Mouse (Mus musculus): ENCODE measurements around the gene Ptp4a2.
A peak's percentile ranks its signal among the peaks of the same experiment; 100 is the strongest.
"Not testable (repeated sequence)": the region's sequence is repeated elsewhere in the genome, so short reads cannot be mapped to it uniquely, and the experiment has no call there.

Gene Ptp4a2

GRCm38 (mm10) chr4:129851861-129852260, 40.8 kb downstream of the Ptp4a2 start:
- no peak for DNase-seq (ENCODE audit: inconsistent ontology term)

GRCm38 (mm10) chr4:129853053-129853452, 42.0 kb downstream of the Ptp4a2 start:
- DNase-seq (ENCODE audit: inconsistent ontology term), result no peak

- no peak for DNase-seq (ENCODE audit: inconsistent ontology term)
Observed at GRCm38 (mm10) chr4:129853996-129854395, 43.0 kb downstream of the Ptp4a2 start.

GRCm38 (mm10) chr4:129854615-129855014, 43.6 kb downstream of the Ptp4a2 start:
- no peak for DNase-seq (ENCODE audit: inconsistent ontology term)

- peak; percentile 56 for DNase-seq (ENCODE audit: inconsistent ontology term)
Observed at GRCm38 (mm10) chr4:129855051-129855970, 44.3 kb downstream of the Ptp4a2 start.

GRCm38 (mm10) chr4:129860456-129860855, 49.4 kb downstream of the Ptp4a2 start:
- DNase-seq (ENCODE audit: inconsistent ontology term), result no peak

GRCm38 (mm10) chr4:129861400-129861799, 50.4 kb downstream of the Ptp4a2 start:
- DNase-seq (ENCODE audit: inconsistent ontology term), result no peak

GRCm38 (mm10) chr4:129862357-129862756, 51.3 kb downstream of the Ptp4a2 start:
- no peak for DNase-seq (ENCODE audit: inconsistent ontology term)

GRCm38 (mm10) chr4:129866171-129866570, 55.2 kb downstream of the Ptp4a2 start:
- DNase-seq (ENCODE audit: inconsistent ontology term), result not testable (repeated sequence)

GRCm38 (mm10) chr4:129868211-129868610, 57.2 kb downstream of the Ptp4a2 start:
- no peak for DNase-seq (ENCODE audit: inconsistent ontology term)

GRCm38 (mm10) chr4:129870483-129870882, 59.5 kb downstream of the Ptp4a2 start:
- no peak for DNase-seq (ENCODE audit: inconsistent ontology term)

- no peak for DNase-seq (ENCODE audit: inconsistent ontology term)
Observed at GRCm38 (mm10) chr4:129872376-129872922, 61.4 kb downstream of the Ptp4a2 start.

GRCm38 (mm10) chr4:129874805-129875204, 63.8 kb downstream of the Ptp4a2 start:
- no peak for DNase-seq (ENCODE audit: inconsistent ontology term)

GRCm38 (mm10) chr4:129875406-129875805, 64.4 kb downstream of the Ptp4a2 start:
- DNase-seq (ENCODE audit: inconsistent ontology term), result no peak

GRCm38 (mm10) chr4:129876831-129877764, 66.1 kb downstream of the Ptp4a2 start:
- DNase-seq (ENCODE audit: inconsistent ontology term), result peak; percentile 39

GRCm38 (mm10) chr4:129877967-129878655, 67.1 kb downstream of the Ptp4a2 start:
- no peak for DNase-seq (ENCODE audit: inconsistent ontology term)

GRCm38 (mm10) chr4:129878656-129879145, 67.7 kb downstream of the Ptp4a2 start:
- no peak for DNase-seq (ENCODE audit: inconsistent ontology term)

- no peak for DNase-seq (ENCODE audit: inconsistent ontology term)
Observed at GRCm38 (mm10) chr4:129879206-129879780, 68.3 kb downstream of the Ptp4a2 start.

GRCm38 (mm10) chr4:129880615-129881014, 69.6 kb downstream of the Ptp4a2 start:
- no peak for DNase-seq (ENCODE audit: inconsistent ontology term)

- no peak for DNase-seq (ENCODE audit: inconsistent ontology term)
Observed at GRCm38 (mm10) chr4:129881661-129882060, 70.6 kb downstream of the Ptp4a2 start.

Measured in Muller cell, postnatal 12 days (primary cell).